Comparison of ENCODE assay signal across 8 mouse cellular contexts in genomic region chr11:118289999-118290889, GRCm38 (mm10). TPM values are rescaled to one million over a fixed set of nuclear protein-coding genes. Genes with fewer than 3 reads are reported as not detected.
DNase-seq lines count a peak whose midpoint lies in the region; ATAC-seq and TF ChIP-seq lines count a peak whose summit lies in the region.

Gene Usp36, minus strand, starts transcription at chr11:118290244.

- peak within 1 kb of the TSS; percentile 90 for H3K27ac ChIP-seq in forebrain, embryonic 10.5 days
- H3K27ac ChIP-seq in heart, embryonic 15.5 days: peak within 1 kb of the TSS; percentile 88
- peak within 1 kb of the TSS; percentile 6; the same call in 1 of the 2 replicates for H3K27ac ChIP-seq in liver, embryonic 14.5 days
- peak within 1 kb of the TSS; percentile 56; the same call in 1 of the 2 replicates for H3K27ac ChIP-seq in neural tube, embryonic 11.5 days (ENCODE audit: low read depth, low read length)
- H3K27ac ChIP-seq in stomach, postnatal 0 days (replicated peaks): peak within 1 kb of the TSS; percentile 88

- peak within 1 kb of the TSS; percentile 96 for H3K9ac ChIP-seq in heart, embryonic 15.5 days
- peak within 1 kb of the TSS; percentile 77 for H3K9ac ChIP-seq in liver, embryonic 14.5 days (replicated peaks)
- H3K9ac ChIP-seq in neural tube, embryonic 11.5 days (ENCODE audit: low read length): peak within 1 kb of the TSS; percentile 87
- H3K9ac ChIP-seq in stomach, postnatal 0 days (ENCODE audit: low read length): peak within 1 kb of the TSS; percentile 82

- peak within 1 kb of the TSS; percentile 92 for H3K4me3 ChIP-seq in forebrain, embryonic 10.5 days
- peak within 1 kb of the TSS; percentile 97 for H3K4me3 ChIP-seq in heart, embryonic 15.5 days
- H3K4me3 ChIP-seq in liver, embryonic 14.5 days (ENCODE audit: insufficient read depth in 1 of 2, low read depth in 2 of 2, low read length in 2 of 2): peak within 1 kb of the TSS; percentile 66 to 85
- H3K4me3 ChIP-seq in neural tube, embryonic 11.5 days (ENCODE audit: low read depth, low read length): peak within 1 kb of the TSS; percentile 86
- peak within 1 kb of the TSS; percentile 82 for H3K4me3 ChIP-seq in stomach, postnatal 0 days (ENCODE audit: low read depth, low read length)

- 1% methylated on average over 68 of the region's 68 CpGs for WGBS in forebrain, embryonic 10.5 days
- 1% methylated on average over 68 of the region's 68 CpGs for WGBS in heart, embryonic 15.5 days
- 1% methylated on average over 68 of the region's 68 CpGs for WGBS in liver, embryonic 14.5 days (ENCODE audit: insufficient replicate concordance)
- WGBS in neural tube, embryonic 11.5 days: 1% methylated on average over 68 of the region's 68 CpGs
- under 1% methylated on average over 67 of the region's 68 CpGs for WGBS in stomach, postnatal 0 days

- peak; percentile 99 for DNase-seq in CD8-positive naive resting alpha-beta T cell, adult 2 months (ENCODE audit: low read depth in 2 of 2, low spot score in 2 of 2)
- DNase-seq in c-Kit-positive CD71-negative TER-119-negative erythroid progenitor cells, embryonic 14.5 days (ENCODE audit: low read depth): peak; percentile 99
- DNase-seq in forebrain, embryonic 10.5 days (ENCODE audit: extremely low spot score, low spot score): peak; percentile 100
- DNase-seq in kidney, postnatal 25 days: peak; percentile 100
- peak; percentile 99 for DNase-seq in liver, embryonic 14.5 days (ENCODE audit: low read depth in 3 of 3, low spot score in 3 of 3)
- DNase-seq in neural tube, embryonic 11.5 days (ENCODE audit: low spot score): peak; percentile 100
- DNase-seq in stomach, postnatal 0 days (ENCODE audit: low spot score): peak; percentile 100

- ATAC-seq in heart, embryonic 15.5 days (replicated peaks; ENCODE audit: insufficient number of reproducible peaks, insufficient read depth, low FRiP score, low read depth): peak; percentile 99
- peak; percentile 98 for ATAC-seq in liver, embryonic 14.5 days (ENCODE audit: insufficient read depth)
- ATAC-seq in neural tube, embryonic 11.5 days (ENCODE audit: insufficient read depth, low FRiP score, low TSS enrichment): peak; percentile 98
- peak; percentile 99 for ATAC-seq in stomach, postnatal 0 days (ENCODE audit: low FRiP score, low TSS enrichment)

- H3K27me3 ChIP-seq in forebrain, embryonic 10.5 days (ENCODE audit: poor library complexity, severe bottlenecking): no peaks in the 10 kb centered on the region
- H3K27me3 ChIP-seq in heart, embryonic 15.5 days: no peaks in the 10 kb centered on the region
- no peaks in the 10 kb centered on the region for H3K27me3 ChIP-seq in liver, embryonic 14.5 days (ENCODE audit: control insufficient read depth, insufficient read depth, low read length)
- H3K27me3 ChIP-seq in neural tube, embryonic 11.5 days (ENCODE audit: control insufficient read depth, insufficient read depth, low read length): no peaks in the 10 kb centered on the region
- no peaks in the 10 kb centered on the region for H3K27me3 ChIP-seq in stomach, postnatal 0 days (ENCODE audit: control insufficient read depth, insufficient read depth, low read length)

- H3K4me1 ChIP-seq in forebrain, embryonic 10.5 days: peaks cover 29% of the 10 kb centered on the region
- H3K4me1 ChIP-seq in heart, embryonic 15.5 days (replicated peaks): peaks cover 24% of the 10 kb centered on the region
- peaks cover 7 to 12% of the 10 kb centered on the region in 2 experiments for H3K4me1 ChIP-seq in liver, embryonic 14.5 days (replicated peaks; ENCODE audit: control insufficient read depth in 2 of 2, insufficient read depth in 2 of 2, low read length in 1 of 2)
- H3K4me1 ChIP-seq in neural tube, embryonic 11.5 days (ENCODE audit: control insufficient read depth, insufficient read depth, low read length): peaks cover 16% of the 10 kb centered on the region
- 0 out of 2 replicates have a peak, but pooled peaks cover 4% of the 10 kb centered on the region for H3K4me1 ChIP-seq in stomach, postnatal 0 days (replicated peaks; ENCODE audit: control insufficient read depth, insufficient read depth)

- no peaks in the 10 kb centered on the region for H3K9me3 ChIP-seq in forebrain, embryonic 10.5 days
- H3K9me3 ChIP-seq in heart, embryonic 15.5 days (replicated peaks): no peaks in the 10 kb centered on the region
- no peaks in the 10 kb centered on the region for H3K9me3 ChIP-seq in liver, embryonic 14.5 days (ENCODE audit: control insufficient read depth, low read length)
- no peaks in the 10 kb centered on the region for H3K9me3 ChIP-seq in neural tube, embryonic 11.5 days (ENCODE audit: control insufficient read depth, low read length)
- no peaks in the 10 kb centered on the region for H3K9me3 ChIP-seq in stomach, postnatal 0 days (ENCODE audit: control insufficient read depth, low read length)

- no peak for TF ChIP-seq CTCF in liver, embryonic 14.5 days (IDR thresholded peaks at IDR 0.05; ENCODE audit: low read depth)
- no peak for TF ChIP-seq CTCF in stomach, postnatal 0 days (IDR thresholded peaks at IDR 0.05; ENCODE audit: low read depth)

- TF ChIP-seq EP300 in liver, embryonic 14.5 days (IDR thresholded peaks at IDR 0.05; ENCODE audit: low read depth): no peak
- no peak for TF ChIP-seq EP300 in stomach, postnatal 0 days (optimal IDR thresholded peaks at IDR 0.05)

- H3K36me3 ChIP-seq in forebrain, embryonic 10.5 days (replicated peaks): peaks cover 25% of the 10 kb centered on the region
- H3K36me3 ChIP-seq in heart, embryonic 15.5 days: peaks cover 18% of the 10 kb centered on the region
- H3K36me3 ChIP-seq in liver, embryonic 14.5 days (replicated peaks; ENCODE audit: control insufficient read depth, insufficient read depth, low read depth): peaks cover 8% of the 10 kb centered on the region; the same call in 1 of the 2 replicates
- peaks cover 3% of the 10 kb centered on the region for H3K36me3 ChIP-seq in neural tube, embryonic 11.5 days (ENCODE audit: control insufficient read depth, insufficient read depth, low read length)
- peaks cover 7% of the 10 kb centered on the region for H3K36me3 ChIP-seq in stomach, postnatal 0 days (ENCODE audit: control insufficient read depth, insufficient read depth, low read length)

- H3K4me2 ChIP-seq in heart, embryonic 15.5 days: peak within 1 kb of the TSS; percentile 87
- peak within 1 kb of the TSS; percentile 95 for H3K4me2 ChIP-seq in liver, embryonic 14.5 days (ENCODE audit: low read depth)
- H3K4me2 ChIP-seq in neural tube, embryonic 11.5 days (ENCODE audit: low read depth): peak within 1 kb of the TSS; percentile 93
- peak within 1 kb of the TSS; percentile 56 for H3K4me2 ChIP-seq in stomach, postnatal 0 days (replicated peaks; ENCODE audit: low read depth)

RNA-seq across cellular contexts. Expression of gene Usp36, which starts in this region (rescaled TPM):
- 22.9 and 24.6 TPM in 2 replicates for polyA plus RNA-seq in forebrain, embryonic 10.5 days (2016; fragmentation: Nextera tagmentation; extraction: Ambion mirVana)
- 11.6 and 16.7 TPM in 2 replicates for polyA plus RNA-seq in heart, embryonic 15.5 days (2015; fragmentation: Nextera tagmentation; extraction: Ambion mirVana)
- 5.1 and 5.3 TPM in 2 replicates for polyA plus RNA-seq in liver, embryonic 14.5 days (2012; rRNA removed)
- 4.1 and 4.6 TPM in 2 replicates for polyA plus RNA-seq in liver, embryonic 14.5 days (2014; fragmentation: Nextera tagmentation; extraction: Ambion mirVana)
- polyA plus RNA-seq in neural tube, embryonic 11.5 days (2014; fragmentation: Nextera tagmentation; extraction: Ambion mirVana): 11.5 and 14.5 TPM in 2 replicates
- polyA plus RNA-seq in stomach, postnatal 0 days (2015; fragmentation: Nextera tagmentation; extraction: Ambion mirVana): 8.1 and 8.9 TPM in 2 replicates

Comparison
In these comparisons a context has a peak if more than half of its experiments do, and no peak if none do; other contexts are left out.
1. Peak in every context shown above with its lines: DNase-seq, ATAC-seq, H3K4me3 ChIP-seq and H3K27ac ChIP-seq.
2. H3K27ac ChIP-seq: peak in every context shown above with its lines; median percentile 90 in forebrain, embryonic 10.5 days; 88 in heart, embryonic 15.5 days; 88 in stomach, postnatal 0 days; 56 in neural tube, embryonic 11.5 days; 6 in liver, embryonic 14.5 days.